Mouse (Mus musculus): ENCODE data around the gene Ahnak2. TPM values are rescaled to one million over a fixed set of nuclear protein-coding genes. Genes with fewer than 3 reads are reported as not detected.

Ahnak2 gene
- polyA plus RNA-seq, 2 experiments = 2.5 to 3.3 TPM

DNA sequence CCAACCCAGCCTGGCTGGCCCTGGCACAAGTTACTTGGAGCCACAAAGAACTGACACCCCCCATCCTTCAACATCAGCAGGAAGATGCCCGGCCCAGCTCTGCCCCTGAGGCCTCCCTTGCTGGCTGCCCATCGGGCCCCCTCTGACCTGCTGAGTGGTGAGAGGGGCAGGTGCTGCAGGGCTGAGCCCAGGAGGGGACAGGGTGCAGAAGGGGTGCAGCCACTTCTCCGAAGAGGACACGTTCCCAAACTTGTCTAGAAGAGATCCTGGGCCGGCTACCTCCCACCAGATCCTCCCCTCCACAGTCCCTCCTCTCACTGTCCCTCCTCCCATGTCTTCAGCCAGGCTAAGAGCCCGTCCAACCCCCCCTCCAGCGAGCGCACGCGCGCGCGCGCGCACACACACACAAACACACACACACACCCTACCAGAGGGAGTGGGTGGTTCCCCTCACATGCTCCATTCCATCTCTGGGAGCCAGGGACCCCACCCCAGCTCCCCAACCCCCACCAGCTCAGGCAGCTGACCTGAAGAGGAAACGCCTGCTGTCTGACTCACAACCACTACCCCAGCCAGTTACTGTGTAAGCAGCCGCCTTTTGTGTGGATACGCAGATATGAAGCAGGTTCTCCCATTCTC, 6.9 kb downstream of the Ahnak2 start:
- no peak overlapping the region for H3K4me3 ChIP-seq (replicated peaks; ENCODE audit: low read length)
- no peak for DNase-seq (ENCODE audit: low spot score)
- 60% methylated on average over 18 of the region's 18 CpGs for WGBS
- TF ChIP-seq POLR2A (IDR thresholded peaks at IDR 0.05; ENCODE audit: borderline replicate concordance, extremely low read depth, insufficient read depth, insufficient read length) = no peak
- H3K27me3 ChIP-seq (ENCODE audit: control insufficient read depth, insufficient read depth, low read length) = 0 out of 2 replicates have a peak, but pooled peaks cover 1% of the 10 kb centered on the region
- H3K9ac ChIP-seq (ENCODE audit: low read depth, low read length, severe bottlenecking) = 0 out of 2 replicates have a peak overlapping the region, but pooled peaks have one; percentile 21
- ATAC-seq (ENCODE audit: low FRiP score, low read depth) = no peak
- H3K36me3 ChIP-seq (ENCODE audit: control insufficient read depth, insufficient read depth, low read length) = no peaks in the 10 kb centered on the region
- peaks cover 29% of the 10 kb centered on the region for H3K4me1 ChIP-seq (ENCODE audit: control insufficient read depth, insufficient read depth, low read length)
- H3K4me2 ChIP-seq (replicated peaks; ENCODE audit: low read depth, low read length, severe bottlenecking) = no peak overlapping the region
- no peaks in the 10 kb centered on the region for H3K9me3 ChIP-seq (ENCODE audit: control insufficient read depth, low read length)
- H3K27ac ChIP-seq (replicated peaks; ENCODE audit: low read depth, low read length) = no peak overlapping the region

GRCm38 (mm10) chr12:112794998-112795397, 7.5 kb downstream of the Ahnak2 start:
- H3K4me1 ChIP-seq (ENCODE audit: control insufficient read depth, insufficient read depth, low read length) = peaks cover 29% of the 10 kb centered on the region
- ATAC-seq (ENCODE audit: low FRiP score, low read depth) (no peak), DNase-seq (ENCODE audit: low spot score) (no peak)
- H3K27ac ChIP-seq (replicated peaks; ENCODE audit: low read depth, low read length) = no peak overlapping the region
- WGBS = 86% methylated on average over 5 of the region's 5 CpGs
- no peak overlapping the region for H3K4me2 ChIP-seq (replicated peaks; ENCODE audit: low read depth, low read length, severe bottlenecking)
- no peaks in the 10 kb centered on the region for H3K36me3 ChIP-seq (ENCODE audit: control insufficient read depth, insufficient read depth, low read length)
- H3K9ac ChIP-seq (ENCODE audit: low read depth, low read length, severe bottlenecking) = 0 out of 2 replicates have a peak overlapping the region, but pooled peaks have one; percentile 21
- TF ChIP-seq POLR2A (IDR thresholded peaks at IDR 0.05; ENCODE audit: borderline replicate concordance, extremely low read depth, insufficient read depth, insufficient read length) = no peak
- H3K9me3 ChIP-seq (ENCODE audit: control insufficient read depth, low read length) = no peaks in the 10 kb centered on the region
- H3K27me3 ChIP-seq (ENCODE audit: control insufficient read depth, insufficient read depth, low read length) = no peaks in the 10 kb centered on the region
- H3K4me3 ChIP-seq (replicated peaks; ENCODE audit: low read length) = no peak overlapping the region

DNA sequence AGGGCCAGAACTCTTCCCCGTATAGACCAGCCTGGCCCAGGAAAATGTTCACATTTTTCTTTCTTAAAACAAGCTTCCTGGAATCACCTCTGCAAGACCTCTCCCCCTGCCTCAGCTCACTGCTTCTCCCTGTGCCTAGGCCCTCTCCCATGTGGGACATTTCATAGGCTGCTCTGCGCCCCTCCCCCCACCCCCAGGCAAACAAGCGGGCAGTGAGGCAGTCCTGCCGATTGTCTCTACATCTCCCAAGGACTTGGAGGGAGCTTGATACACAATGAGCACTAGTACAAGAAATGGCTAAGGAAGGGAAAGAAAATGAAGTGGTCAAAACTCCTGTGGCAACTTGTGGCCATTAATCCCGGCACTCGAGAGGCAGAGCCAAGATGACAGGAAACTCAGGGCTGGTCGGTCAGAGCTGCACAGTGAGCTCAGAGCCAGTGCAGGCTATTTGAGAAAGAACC, 8.1 kb downstream of the Ahnak2 start:
- no peaks in the 10 kb centered on the region for H3K36me3 ChIP-seq (ENCODE audit: control insufficient read depth, insufficient read depth, low read length)
- H3K4me1 ChIP-seq (ENCODE audit: control insufficient read depth, insufficient read depth, low read length) = peaks cover 29% of the 10 kb centered on the region
- no peak overlapping the region for H3K27ac ChIP-seq (replicated peaks; ENCODE audit: low read depth, low read length)
- WGBS = 21% methylated on average over 7 of the region's 7 CpGs
- no peak overlapping the region for H3K4me2 ChIP-seq (replicated peaks; ENCODE audit: low read depth, low read length, severe bottlenecking)
- ATAC-seq (ENCODE audit: low FRiP score, low read depth) (no peak), DNase-seq (ENCODE audit: low spot score) (no peak)
- no peaks in the 10 kb centered on the region for H3K27me3 ChIP-seq (ENCODE audit: control insufficient read depth, insufficient read depth, low read length)
- H3K9ac ChIP-seq (ENCODE audit: low read depth, low read length, severe bottlenecking) = peak overlapping the region; percentile 3; the same call in 1 of the 2 replicates
- TF ChIP-seq POLR2A (IDR thresholded peaks at IDR 0.05; ENCODE audit: borderline replicate concordance, extremely low read depth, insufficient read depth, insufficient read length) = no peak
- H3K4me3 ChIP-seq (replicated peaks; ENCODE audit: low read length) = no peak overlapping the region
- no peaks in the 10 kb centered on the region for H3K9me3 ChIP-seq (ENCODE audit: control insufficient read depth, low read length)

DNA sequence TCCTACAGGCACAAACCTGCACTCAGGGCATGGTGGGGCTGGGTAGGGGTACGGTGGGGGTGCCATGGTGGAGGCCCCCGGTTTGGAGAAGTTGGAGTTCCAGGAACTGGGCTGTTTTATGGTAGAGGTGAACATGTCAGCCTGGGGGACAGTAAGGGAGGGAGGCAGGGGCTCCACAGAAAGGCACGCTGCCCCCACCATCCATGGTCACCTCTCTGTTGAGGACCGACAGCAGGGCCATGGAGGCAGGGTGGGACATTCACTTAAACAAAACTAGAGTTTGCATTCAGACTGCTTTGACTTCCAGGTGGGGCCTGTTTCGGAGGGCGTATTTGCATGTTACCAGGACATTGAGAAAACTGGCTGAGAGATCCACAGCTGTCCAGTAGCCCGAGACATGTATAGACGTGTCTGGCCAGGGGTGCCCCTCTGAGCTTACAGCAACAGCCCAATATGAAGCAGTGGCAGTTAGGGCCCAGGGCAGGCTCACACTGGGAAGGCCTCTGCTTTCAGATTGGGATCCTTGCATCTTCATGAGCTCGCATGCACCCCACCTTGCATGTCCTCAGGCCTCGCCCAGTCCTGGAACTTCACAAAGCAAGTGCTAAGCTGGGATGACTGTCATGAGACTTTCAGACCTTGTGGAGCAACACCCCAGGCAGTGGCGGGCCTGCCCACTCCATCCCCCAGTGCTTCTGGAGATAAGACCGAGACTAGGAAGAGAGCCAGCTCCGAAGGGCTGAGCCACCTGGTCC, 8.7 kb downstream of the Ahnak2 start:
- Histone ChIP-seq H3K4me3 (replicated peaks; ENCODE audit: low read length) (no peak overlapping the region), H3K4me2 (replicated peaks; ENCODE audit: low read depth, low read length, severe bottlenecking) (no peak overlapping the region), H3K4me1 (ENCODE audit: control insufficient read depth, insufficient read depth, low read length) (peaks cover 28% of the 10 kb centered on the region), H3K27ac (replicated peaks; ENCODE audit: low read depth, low read length) (no peak overlapping the region), H3K36me3 (ENCODE audit: control insufficient read depth, insufficient read depth, low read length) (no peaks in the 10 kb centered on the region), H3K9me3 (ENCODE audit: control insufficient read depth, low read length) (no peaks in the 10 kb centered on the region), H3K27me3 (ENCODE audit: control insufficient read depth, insufficient read depth, low read length) (no peaks in the 10 kb centered on the region), H3K9ac (ENCODE audit: low read depth, low read length, severe bottlenecking) (peak overlapping the region; percentile 3; the same call in 1 of the 2 replicates)
- no peak for TF ChIP-seq POLR2A (IDR thresholded peaks at IDR 0.05; ENCODE audit: borderline replicate concordance, extremely low read depth, insufficient read depth, insufficient read length)
- DNase-seq (ENCODE audit: low spot score) (peak; percentile 28), ATAC-seq (ENCODE audit: low FRiP score, low read depth) (no peak)
- 61% methylated on average over 13 of the region's 13 CpGs for WGBS

GRCm38 (mm10) chr12:112791026-112791425, 11.4 kb downstream of the Ahnak2 start:
- H3K9me3 ChIP-seq (ENCODE audit: control insufficient read depth, low read length) = no peaks in the 10 kb centered on the region
- no peak for DNase-seq (ENCODE audit: low spot score)
- 43% methylated on average over 8 of the region's 8 CpGs for WGBS
- no peaks in the 10 kb centered on the region for H3K27me3 ChIP-seq (ENCODE audit: control insufficient read depth, insufficient read depth, low read length)
- peaks cover 11% of the 10 kb centered on the region for H3K4me1 ChIP-seq (ENCODE audit: control insufficient read depth, insufficient read depth, low read length)
- H3K4me2 ChIP-seq (replicated peaks; ENCODE audit: low read depth, low read length, severe bottlenecking) = no peak overlapping the region
- no peak overlapping the region for H3K9ac ChIP-seq (ENCODE audit: low read depth, low read length, severe bottlenecking)
- H3K27ac ChIP-seq (replicated peaks; ENCODE audit: low read depth, low read length) = no peak overlapping the region
- no peak for TF ChIP-seq POLR2A (IDR thresholded peaks at IDR 0.05; ENCODE audit: borderline replicate concordance, extremely low read depth, insufficient read depth, insufficient read length)
- H3K4me3 ChIP-seq (replicated peaks; ENCODE audit: low read length) = no peak overlapping the region
- no peaks in the 10 kb centered on the region for H3K36me3 ChIP-seq (ENCODE audit: control insufficient read depth, insufficient read depth, low read length)
- ATAC-seq (ENCODE audit: low FRiP score, low read depth) = no peak
